ENCODE assay signal across 8 mouse cellular contexts in the genomic region with DNA sequence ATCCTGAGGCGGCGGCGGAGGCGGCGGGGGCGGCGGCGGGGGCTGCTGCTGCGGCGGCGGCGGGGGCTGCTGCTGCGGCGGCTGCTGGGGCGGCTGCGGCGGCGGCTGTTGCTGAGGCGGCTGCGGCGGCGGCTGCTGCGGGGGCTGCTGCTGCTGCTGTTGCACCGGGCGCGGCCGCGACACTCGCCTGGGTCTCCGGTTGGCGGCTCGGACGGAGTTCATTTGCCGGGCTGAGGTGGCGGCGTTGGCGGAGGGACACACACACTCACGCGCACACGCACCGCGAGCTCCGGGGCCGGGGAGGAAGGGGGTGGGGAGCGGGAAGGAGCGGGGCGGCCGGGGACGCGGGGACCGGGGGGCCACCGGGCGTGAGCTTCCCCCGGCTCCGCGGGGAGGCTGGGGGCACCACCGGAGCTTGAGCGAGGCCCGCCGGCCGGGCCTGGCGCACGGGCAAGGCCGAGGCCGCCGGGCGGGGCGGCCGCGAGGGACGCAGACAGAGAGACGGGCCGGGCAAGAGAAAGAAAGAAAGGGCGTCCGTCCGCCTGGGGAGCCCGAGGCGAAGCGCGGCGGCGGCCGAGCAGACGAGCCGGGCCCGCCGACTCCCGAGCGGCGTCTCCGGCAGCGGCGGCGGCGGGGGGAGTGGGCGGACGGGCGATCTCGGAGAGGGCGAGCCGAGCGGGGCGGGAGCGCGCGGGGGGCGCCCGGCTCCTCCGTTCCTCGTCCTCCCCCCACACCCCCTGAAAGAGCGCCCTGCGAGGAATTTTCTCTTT. TPM values are rescaled to one million over a fixed set of nuclear protein-coding genes. Genes with fewer than 3 reads are reported as not detected.
DNase-seq lines count a peak whose midpoint lies in the region; ATAC-seq and TF ChIP-seq lines count a peak whose summit lies in the region.

TSS of gene Fbxo11 (minus strand) at position 261 of the 770 bp plus-strand sequence.

- H3K4me1 ChIP-seq in bone marrow, adult 2 months (ENCODE audit: control insufficient read depth, insufficient read depth, low read length): no peaks in the 10 kb centered on the region; the same call in 1 of the 2 replicates
- H3K4me1 ChIP-seq in heart, embryonic 12.5 days (replicated peaks): peaks cover 6% of the 10 kb centered on the region
- H3K4me1 ChIP-seq in kidney, embryonic 15.5 days: peaks cover 8% of the 10 kb centered on the region
- H3K4me1 ChIP-seq in liver, embryonic 13.5 days (replicated peaks): peaks cover 35% of the 10 kb centered on the region
- H3K4me1 ChIP-seq in stomach, embryonic 15.5 days: peaks cover 3% of the 10 kb centered on the region; the same call in 1 of the 2 replicates

- peak within 1 kb of the TSS; percentile 99 for H3K27ac ChIP-seq in bone marrow, adult 2 months (ENCODE audit: control insufficient read depth, insufficient read depth, low read depth, low read length, poor library complexity)
- H3K27ac ChIP-seq in heart, embryonic 12.5 days (ENCODE audit: poor library complexity, severe bottlenecking): peak within 1 kb of the TSS; percentile 99
- peak within 1 kb of the TSS; percentile 100 for H3K27ac ChIP-seq in kidney, embryonic 15.5 days
- H3K27ac ChIP-seq in liver, embryonic 13.5 days: peak within 1 kb of the TSS; percentile 98
- peak within 1 kb of the TSS; percentile 100 for H3K27ac ChIP-seq in stomach, embryonic 15.5 days

- TF ChIP-seq POLR2A in bone marrow, adult 2 months (IDR thresholded peaks at IDR 0.05; ENCODE audit: borderline replicate concordance, control insufficient read depth, low read depth, low read length): no peak

- DNase-seq in B cell, adult 2 months: peak; percentile 48 to 70
- peak; percentile 48 for DNase-seq in liver, embryonic 13.5 days
- peak; percentile 67 for DNase-seq in neural tube, embryonic 10.5 days (ENCODE audit: extremely low spot score, low spot score)

- peak within 1 kb of the TSS; percentile 98 for H3K4me3 ChIP-seq in bone marrow, adult 2 months (replicated peaks; ENCODE audit: control insufficient read depth, low read depth, low read length)
- peak within 1 kb of the TSS; percentile 100 for H3K4me3 ChIP-seq in heart, embryonic 12.5 days
- peak within 1 kb of the TSS; percentile 99 for H3K4me3 ChIP-seq in kidney, embryonic 15.5 days (replicated peaks)
- peak within 1 kb of the TSS; percentile 98 for H3K4me3 ChIP-seq in liver, embryonic 13.5 days (replicated peaks)
- peak within 1 kb of the TSS; percentile 78 for H3K4me3 ChIP-seq in stomach, embryonic 15.5 days (replicated peaks)

- WGBS in bone marrow, adult 2 months: 1% methylated on average over 99 of the region's 112 CpGs
- 3% methylated on average over 81 of the region's 112 CpGs for WGBS in heart, embryonic 12.5 days
- WGBS in kidney, embryonic 15.5 days: 0% methylated on average over 75 of the region's 112 CpGs
- under 1% methylated on average over 58 of the region's 112 CpGs for WGBS in liver, embryonic 13.5 days (ENCODE audit: insufficient replicate concordance)
- WGBS in stomach, embryonic 15.5 days: under 1% methylated on average over 74 of the region's 112 CpGs

- no peaks in the 10 kb centered on the region for H3K36me3 ChIP-seq in heart, embryonic 12.5 days
- H3K36me3 ChIP-seq in kidney, embryonic 15.5 days: no peaks in the 10 kb centered on the region
- H3K36me3 ChIP-seq in liver, embryonic 13.5 days: 0 out of 2 replicates have a peak, but pooled peaks cover 2% of the 10 kb centered on the region
- no peaks in the 10 kb centered on the region for H3K36me3 ChIP-seq in stomach, embryonic 15.5 days

- H3K4me2 ChIP-seq in heart, embryonic 12.5 days: peak within 1 kb of the TSS; percentile 88
- H3K4me2 ChIP-seq in kidney, embryonic 15.5 days: peak within 1 kb of the TSS; percentile 65
- peak within 1 kb of the TSS; percentile 91 for H3K4me2 ChIP-seq in liver, embryonic 13.5 days
- peak within 1 kb of the TSS; percentile 68 for H3K4me2 ChIP-seq in stomach, embryonic 15.5 days

- no peaks in the 10 kb centered on the region for H3K27me3 ChIP-seq in heart, embryonic 12.5 days (replicated peaks)
- no peaks in the 10 kb centered on the region for H3K27me3 ChIP-seq in kidney, embryonic 15.5 days
- H3K27me3 ChIP-seq in liver, embryonic 13.5 days: no peaks in the 10 kb centered on the region
- no peaks in the 10 kb centered on the region for H3K27me3 ChIP-seq in stomach, embryonic 15.5 days (replicated peaks)

- peak; percentile 43; the same call in 1 of the 2 replicates for ATAC-seq in erythroid progenitor cell, adult 5-6 weeks (replicated peaks; ENCODE audit: low FRiP score, poor library complexity, severe bottlenecking)
- ATAC-seq in heart, embryonic 12.5 days (ENCODE audit: insufficient number of reproducible peaks, low FRiP score): peak; percentile 49
- ATAC-seq in kidney, embryonic 15.5 days (replicated peaks; ENCODE audit: low FRiP score): peak; percentile 7
- peak; percentile 6 for ATAC-seq in liver, embryonic 13.5 days (ENCODE audit: low read depth)
- no peak; the same call in 1 of the 2 replicates for ATAC-seq in stomach, embryonic 15.5 days (ENCODE audit: insufficient read depth, low FRiP score, low read depth)

- H3K9ac ChIP-seq in heart, embryonic 12.5 days: peak within 1 kb of the TSS; percentile 100
- peak within 1 kb of the TSS; percentile 100 for H3K9ac ChIP-seq in kidney, embryonic 15.5 days
- H3K9ac ChIP-seq in liver, embryonic 13.5 days: peak within 1 kb of the TSS; percentile 99
- H3K9ac ChIP-seq in stomach, embryonic 15.5 days: peak within 1 kb of the TSS; percentile 97

- H3K9me3 ChIP-seq in heart, embryonic 12.5 days (replicated peaks): no peaks in the 10 kb centered on the region
- H3K9me3 ChIP-seq in kidney, embryonic 15.5 days (replicated peaks): no peaks in the 10 kb centered on the region
- H3K9me3 ChIP-seq in liver, embryonic 13.5 days (replicated peaks): no peaks in the 10 kb centered on the region
- H3K9me3 ChIP-seq in stomach, embryonic 15.5 days: no peaks in the 10 kb centered on the region

- no peak for TF ChIP-seq CTCF in bone marrow, adult 2 months (IDR thresholded peaks at IDR 0.05; ENCODE audit: control insufficient read depth, insufficient read depth, low read length)

RNA-seq across cellular contexts. Expression of gene Fbxo11, which starts in this region (rescaled TPM):
- 16.4 and 17.2 TPM in 2 replicates for polyA plus RNA-seq in bone marrow, adult 2 months (2011; ENCODE audit: insufficient read depth, insufficient read length, low replicate concordance, missing spikeins)
- 10.1 and 16.2 TPM in 2 replicates for total RNA-seq in erythroid progenitor cell, adult 5-6 weeks (2015; ENCODE audit: low replicate concordance)
- 5.9 and 14.4 TPM in 2 replicates for total RNA-seq in erythroid progenitor cell, adult 5-6 weeks (2017; ENCODE audit: low replicate concordance)
- polyA plus RNA-seq in heart, embryonic 12.5 days (2016; fragmentation: Nextera tagmentation; extraction: Ambion mirVana): 13.3 and 16.0 TPM in 2 replicates
- 15.9 and 16.4 TPM in 2 replicates for polyA plus RNA-seq in kidney, embryonic 15.5 days (2015; fragmentation: Nextera tagmentation; extraction: Ambion mirVana)
- polyA plus RNA-seq in liver, embryonic 13.5 days (2015; fragmentation: Nextera tagmentation; extraction: Ambion mirVana): 3.0 and 4.0 TPM in 2 replicates
- polyA plus RNA-seq in stomach, embryonic 15.5 days (2015; fragmentation: Nextera tagmentation; extraction: Ambion mirVana): 15.2 and 16.3 TPM in 2 replicates
